Comparison of ENCODE assay signal across 11 mouse cellular contexts in the genomic region with DNA sequence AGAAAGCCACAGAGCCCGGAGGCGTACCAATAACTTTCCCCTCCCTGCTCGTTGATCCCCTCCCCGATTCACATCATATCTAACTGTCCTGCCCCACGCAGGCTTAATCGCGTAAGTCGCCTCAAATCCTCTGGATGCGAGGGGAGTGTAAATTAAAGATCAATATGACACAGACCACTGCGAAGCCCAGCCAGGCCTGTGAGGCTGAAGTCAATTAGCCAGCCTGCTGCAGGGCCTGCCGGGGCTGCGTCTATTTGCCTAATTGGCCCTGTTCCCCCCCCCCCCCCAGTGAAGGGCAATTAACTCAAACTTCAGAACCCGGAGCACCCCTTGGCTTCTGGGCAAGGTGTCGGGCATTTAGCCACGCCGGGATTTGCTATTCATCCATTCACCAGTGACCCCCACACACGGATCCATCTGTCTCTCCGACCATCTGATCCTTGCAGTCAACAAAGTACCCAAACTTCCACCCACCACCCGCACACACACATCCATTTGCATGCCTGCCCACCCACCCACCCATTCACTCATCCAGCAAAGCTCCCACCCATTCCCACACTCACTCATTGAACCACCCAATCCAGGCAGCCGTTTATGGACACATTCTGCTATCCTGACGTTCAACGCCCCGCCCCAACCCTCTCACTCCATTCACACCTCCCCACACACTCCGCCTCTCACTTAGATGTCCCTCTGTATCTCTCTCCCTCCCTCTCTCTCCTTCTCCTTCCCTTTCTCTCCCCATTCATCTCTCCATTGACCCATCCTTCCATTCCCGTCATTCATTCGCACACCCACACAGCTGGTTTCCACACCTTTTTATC. TPM values are rescaled to one million over a fixed set of nuclear protein-coding genes. Genes with fewer than 3 reads are reported as not detected.
A peak's percentile ranks its signal among the peaks of the same experiment; 100 is the strongest.
DNase-seq lines count a peak whose midpoint lies in the region; ATAC-seq and TF ChIP-seq lines count a peak whose summit lies in the region.
"Had no signal": no experiment of that assay in that cellular context is flagged by ENCODE, and none has a peak within 500 bp of the region (broad histone marks: within the 10 kb centered on the region; RNA-seq: fewer than 3 reads in every experiment).

No protein-coding gene starts in this region.

- ATAC-seq in neural tube, embryonic 11.5 days (ENCODE audit: insufficient read depth, low FRiP score, low TSS enrichment), result peak; percentile 48; the same call in 1 of the 2 replicates
- ATAC-seq in hindbrain, postnatal 0 days, result peak; percentile 37
- ATAC-seq in midbrain, embryonic 15.5 days (replicated peaks), result peak; percentile 28; the same call in 1 of the 2 replicates
- no peak for ATAC-seq in stomach, postnatal 0 days (ENCODE audit: low FRiP score, low TSS enrichment)
- ATAC-seq: Patski had no signal

- H3K27me3 ChIP-seq in neural tube, embryonic 11.5 days (ENCODE audit: control insufficient read depth, insufficient read depth, low read length), result no peaks in the 10 kb centered on the region
- H3K27me3 ChIP-seq in hindbrain, postnatal 0 days (ENCODE audit: insufficient read depth, low read length), result no peaks in the 10 kb centered on the region
- H3K27me3 ChIP-seq in midbrain, embryonic 15.5 days (replicated peaks), result no peaks in the 10 kb centered on the region
- H3K27me3 ChIP-seq in stomach, postnatal 0 days (ENCODE audit: control insufficient read depth, insufficient read depth, low read length), result no peaks in the 10 kb centered on the region
- H3K27me3 ChIP-seq: Patski had no signal

- peaks cover 29% of the 10 kb centered on the region for H3K4me1 ChIP-seq in neural tube, embryonic 11.5 days (ENCODE audit: control insufficient read depth, insufficient read depth, low read length)
- peaks cover 24% of the 10 kb centered on the region for H3K4me1 ChIP-seq in hindbrain, postnatal 0 days (ENCODE audit: insufficient read depth, low read length)
- peaks cover 57% of the 10 kb centered on the region for H3K4me1 ChIP-seq in midbrain, embryonic 15.5 days
- peaks cover 4% of the 10 kb centered on the region; the same call in 1 of the 2 replicates for H3K4me1 ChIP-seq in stomach, postnatal 0 days (replicated peaks; ENCODE audit: control insufficient read depth, insufficient read depth)

- no peaks in the 10 kb centered on the region; the same call in 1 of the 2 replicates for H3K36me3 ChIP-seq in neural tube, embryonic 11.5 days (ENCODE audit: control insufficient read depth, insufficient read depth, low read length)
- H3K36me3 ChIP-seq in hindbrain, postnatal 0 days (ENCODE audit: insufficient read depth, low read length), result no peaks in the 10 kb centered on the region
- no peaks in the 10 kb centered on the region for H3K36me3 ChIP-seq in midbrain, embryonic 15.5 days (replicated peaks)
- H3K36me3 ChIP-seq in stomach, postnatal 0 days (ENCODE audit: control insufficient read depth, insufficient read depth, low read length), result no peaks in the 10 kb centered on the region

- H3K9ac ChIP-seq in neural tube, embryonic 11.5 days (ENCODE audit: low read length), result no peak overlapping the region
- no peak overlapping the region for H3K9ac ChIP-seq in hindbrain, postnatal 0 days (replicated peaks; ENCODE audit: low read length)
- H3K9ac ChIP-seq in midbrain, embryonic 15.5 days, result no peak overlapping the region
- no peak overlapping the region for H3K9ac ChIP-seq in stomach, postnatal 0 days (ENCODE audit: low read length)

- no peak overlapping the region for H3K4me3 ChIP-seq in neural tube, embryonic 11.5 days (ENCODE audit: low read depth, low read length)
- H3K4me3 ChIP-seq in hindbrain, postnatal 0 days (ENCODE audit: low read length), result no peak overlapping the region
- no peak overlapping the region for H3K4me3 ChIP-seq in midbrain, embryonic 15.5 days
- no peak overlapping the region for H3K4me3 ChIP-seq in stomach, postnatal 0 days (ENCODE audit: low read depth, low read length)
- H3K4me3 ChIP-seq: heart, adult 2 months had no signal

- TF ChIP-seq CTCF in hindbrain, postnatal 0 days (IDR thresholded peaks at IDR 0.05; ENCODE audit: low read depth), result no peak
- no peak for TF ChIP-seq CTCF in stomach, postnatal 0 days (IDR thresholded peaks at IDR 0.05; ENCODE audit: low read depth)

- WGBS in neural tube, embryonic 11.5 days, result 30% methylated on average over 26 of the region's 26 CpGs
- 26% methylated on average over 26 of the region's 26 CpGs for WGBS in hindbrain, postnatal 0 days
- WGBS in midbrain, embryonic 15.5 days, result 31% methylated on average over 26 of the region's 26 CpGs
- 62% methylated on average over 24 of the region's 26 CpGs for WGBS in stomach, postnatal 0 days

- TF ChIP-seq EP300 in stomach, postnatal 0 days (optimal IDR thresholded peaks at IDR 0.05), result no peak

- DNase-seq in neural tube, embryonic 11.5 days (ENCODE audit: low spot score), result peak; percentile 34
- no peak for DNase-seq in neural tube, embryonic 10.5 days (ENCODE audit: extremely low spot score, low spot score)
- peak; percentile 65 for DNase-seq in hindbrain, postnatal 0 days (ENCODE audit: low spot score)
- peak; percentile 65 for DNase-seq in telencephalon, adult 2 months (ENCODE audit: low read depth, low spot score)
- no peak for DNase-seq in lung, postnatal 25 days (ENCODE audit: low spot score)
- DNase-seq in stomach, postnatal 0 days (ENCODE audit: low spot score), result no peak
- no peak for DNase-seq in adrenal gland, postnatal 25 days
- DNase-seq: heart, adult 2 months had no signal

- H3K4me2 ChIP-seq in neural tube, embryonic 11.5 days (ENCODE audit: low read depth), result no peak overlapping the region
- H3K4me2 ChIP-seq in hindbrain, postnatal 0 days (ENCODE audit: low read depth, low read length), result 0 out of 2 replicates have a peak overlapping the region, but pooled peaks have one; percentile 3
- H3K4me2 ChIP-seq in midbrain, embryonic 15.5 days, result no peak overlapping the region
- no peak overlapping the region for H3K4me2 ChIP-seq in stomach, postnatal 0 days (replicated peaks; ENCODE audit: low read depth)

- no peaks in the 10 kb centered on the region for H3K9me3 ChIP-seq in neural tube, embryonic 11.5 days (ENCODE audit: control insufficient read depth, low read length)
- no peaks in the 10 kb centered on the region for H3K9me3 ChIP-seq in hindbrain, postnatal 0 days (ENCODE audit: low read length)
- H3K9me3 ChIP-seq in midbrain, embryonic 15.5 days, result no peaks in the 10 kb centered on the region
- H3K9me3 ChIP-seq in stomach, postnatal 0 days (ENCODE audit: control insufficient read depth, low read length), result no peaks in the 10 kb centered on the region

- peak overlapping the region; percentile 44; the same call in 1 of the 2 replicates for H3K27ac ChIP-seq in neural tube, embryonic 11.5 days (ENCODE audit: low read depth, low read length)
- no peak overlapping the region for H3K27ac ChIP-seq in hindbrain, postnatal 0 days
- peak overlapping the region; percentile 19; the same call in 1 of the 2 replicates for H3K27ac ChIP-seq in midbrain, embryonic 15.5 days
- no peak overlapping the region for H3K27ac ChIP-seq in stomach, postnatal 0 days (replicated peaks)
- H3K27ac ChIP-seq: heart, adult 2 months; macrophage had no signal

RNA-seq across cellular contexts. Expression of a gene that starts 49.1 kb away (rescaled TPM):
- 20.4 and 21.0 TPM in 2 replicates for polyA plus RNA-seq in neural tube, embryonic 11.5 days (2014; fragmentation: Nextera tagmentation; extraction: Ambion mirVana)
- total RNA-seq in hindbrain, postnatal 0 days (2014; rRNA removed), result 136 and 150 TPM in 2 replicates
- polyA plus RNA-seq in hindbrain, postnatal 0 days (2015; fragmentation: Nextera tagmentation; extraction: Ambion mirVana), result 12.6 and 13.0 TPM in 2 replicates
- polyA plus RNA-seq in midbrain, embryonic 15.5 days (2015; fragmentation: Nextera tagmentation; extraction: Ambion mirVana), result 31.0 and 31.7 TPM in 2 replicates
- polyA plus RNA-seq in stomach, postnatal 0 days (2015; fragmentation: Nextera tagmentation; extraction: Ambion mirVana), result 2.3 and 2.5 TPM in 2 replicates
- total RNA-seq in adrenal gland, postnatal 25 days (2021), result 15.1 and 17.8 TPM in 2 replicates

Comparison
In these comparisons a context has a peak if more than half of its experiments do, and no peak if none do; other contexts are left out.
1. DNase-seq: peak in neural tube, embryonic 11.5 days (single experiment), hindbrain, postnatal 0 days (single experiment) and telencephalon, adult 2 months (single experiment); none in neural tube, embryonic 10.5 days (single experiment), lung, postnatal 25 days (single experiment), stomach, postnatal 0 days (single experiment) and adrenal gland, postnatal 25 days (single experiment).
2. H3K27ac ChIP-seq: peak in neural tube, embryonic 11.5 days (single experiment) and midbrain, embryonic 15.5 days (single experiment); none in hindbrain, postnatal 0 days (single experiment) and stomach, postnatal 0 days (single experiment).